Mouse (Mus musculus) central nervous system, embryonic 11.5 days (tissue): ENCODE measurements around the gene Casp1. TPM values are rescaled to one million over a fixed set of nuclear protein-coding genes. Genes with fewer than 3 reads are reported as not detected.

Source experiments
- polyA plus RNA-seq: library from polyadenylated mRNA; depleted of rRNA; stranded (reverse); fragments of >200 nt; gene quantifications from 2 replicates; pipeline ENCODE4 v1.2.3, GENCODE M21; 2012; rRNA removed

Gene Casp1
- polyA plus RNA-seq, result 0.52 and 0.94 TPM in 2 replicates

DNA sequence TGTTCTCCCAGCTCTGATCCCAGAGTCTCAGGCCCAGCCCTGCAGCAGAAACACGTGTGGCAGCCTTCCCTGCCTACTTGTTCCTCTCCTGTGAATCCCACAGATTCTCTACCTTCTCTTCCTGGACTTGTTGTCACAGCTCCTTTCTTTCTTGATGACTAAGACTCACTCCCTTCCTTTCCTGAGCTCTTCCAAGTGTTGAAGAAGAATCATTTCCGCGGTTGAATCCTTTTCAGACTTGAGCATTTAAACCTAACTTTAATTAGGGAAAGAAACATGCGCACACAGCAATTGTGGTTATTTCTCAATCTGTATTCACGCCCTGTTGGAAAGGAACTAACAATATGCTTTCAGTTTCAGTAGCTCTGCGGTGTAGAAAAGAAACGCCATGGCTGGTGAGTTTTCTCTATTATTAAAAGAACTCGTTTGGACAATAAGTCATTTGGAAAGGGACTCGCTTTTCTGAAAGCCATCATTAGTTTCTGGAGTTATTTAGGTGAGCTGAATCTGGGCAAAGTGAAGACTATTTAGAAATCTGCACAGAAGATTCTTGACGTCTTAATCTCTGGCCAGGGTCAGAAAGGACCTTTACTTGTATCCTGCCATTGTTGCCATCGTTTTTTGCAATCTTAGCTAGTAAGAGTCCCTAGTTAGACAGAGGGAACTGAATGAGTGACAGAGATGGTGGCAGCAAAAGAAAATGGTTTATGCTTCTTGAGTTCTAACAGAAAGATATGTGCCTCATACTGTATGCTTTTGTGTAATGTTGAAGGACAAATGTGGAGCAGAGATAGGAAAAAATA is at the start of gene Casp1:
Gene Casp1 (plus strand): TSS at position 189 of the 803 bp plus-strand sequence.

GRCm38 (mm10) chr9:5308561-5308960 is 10.2 kb downstream of the Casp1 start, which contains the start of gene Casp4:
Casp4 (plus strand) TSS chr9:5308828.

GRCm38 (mm10) chr9:5345291-5345898 is 47.1 kb downstream of the Casp1 start, which contains the start of gene Casp12:
Casp12 (plus strand) TSS chr9:5345430.

Other genes starting within 250 kb of the Casp1 start
- 0.08 and 0.67 TPM in 2 replicates for gene Casp4, start 10.3 kb downstream of the Casp1 start, polyA plus RNA-seq
- gene Casp12, start 46.9 kb downstream of the Casp1 start, polyA plus RNA-seq, result 0.07 and 0.16 TPM in 2 replicates